Mouse (Mus musculus): ENCODE data around the gene Tap2.

DNA sequence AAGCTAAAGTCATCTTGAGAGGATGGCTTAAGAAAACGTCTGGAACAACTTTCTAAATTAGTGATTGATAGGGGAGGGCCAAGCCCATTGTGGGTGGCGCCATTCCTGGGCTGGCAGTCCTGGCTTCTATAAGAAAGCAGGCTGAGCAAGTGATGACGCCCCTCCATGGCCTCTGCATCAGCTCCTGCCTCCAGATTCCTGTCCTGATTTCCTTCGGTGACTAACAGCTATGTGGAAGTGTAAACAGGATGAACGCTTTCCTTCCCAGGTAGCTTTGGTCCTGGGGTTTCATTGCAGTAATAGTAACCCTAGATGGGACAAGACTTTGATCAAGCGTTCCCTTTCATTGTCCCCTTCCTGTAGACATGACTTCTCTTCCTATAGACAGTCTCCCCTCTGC, 24.3 kb upstream of the Tap2 start:
- no peak for TF ChIP-seq POLR2A (IDR thresholded peaks at IDR 0.05; ENCODE audit: insufficient read depth, low read depth, low read length)
- no peak for TF ChIP-seq CTCF (IDR thresholded peaks at IDR 0.05; ENCODE audit: insufficient read depth, low read depth, low read length)
